Mouse (Mus musculus) liver, embryonic 13.5 days (tissue): Measurements from ENCODE around the gene Il12a. TPM values are rescaled to one million over a fixed set of nuclear protein-coding genes. Genes with fewer than 3 reads are reported as not detected.
A peak's percentile ranks its signal among the peaks of the same experiment; 100 is the strongest.

Source experiments
- ATAC-seq: fragments of 200-750 bp; cut with Nextera tagmentation; 2 replicates; pipeline ENCODE4 v1.8.0; 2017; ENCODE audit warnings: low read depth, mild to moderate bottlenecking, moderate number of reproducible peaks, moderate library complexity
- DNase-seq: peaks from one replicate; pipeline ENCODE4 v3.0.0; 2022
- H3K27ac ChIP-seq: fragments of 300-500 bp; sonication (generic); 2 replicates; pipeline ENCODE4 v1.5.1; 2015; ENCODE audit warnings: moderate library complexity, mild to moderate bottlenecking, inconsistent platforms
- H3K27me3 ChIP-seq: fragments of 300-500 bp; sonication (generic); 2 replicates; pipeline ENCODE4 v1.6.1; 2015; ENCODE audit warnings: mild to moderate bottlenecking, inconsistent platforms
- H3K36me3 ChIP-seq: fragments of 300-500 bp; sonication (generic); 2 replicates; pipeline ENCODE4 v1.6.1; 2015; ENCODE audit warnings: mild to moderate bottlenecking, inconsistent platforms
- H3K4me1 ChIP-seq: fragments of 300-500 bp; sonication (generic); replicated peaks from 2 replicates; pipeline ENCODE4 v1.6.1; 2015; ENCODE audit warnings: inconsistent platforms
- H3K4me2 ChIP-seq: fragments of 300-500 bp; sonication (generic); 2 replicates; pipeline ENCODE4 v1.6.1; 2015; ENCODE audit warnings: inconsistent platforms, mild to moderate bottlenecking, moderate library complexity
- H3K4me3 ChIP-seq: fragments of 300-500 bp; sonication (generic); replicated peaks from 2 replicates; pipeline ENCODE4 v1.5.1; 2015; ENCODE audit warnings: mild to moderate bottlenecking, inconsistent platforms
- H3K9ac ChIP-seq: fragments of 300-500 bp; sonication (generic); 2 replicates; pipeline ENCODE4 v1.6.1; 2015; ENCODE audit warnings: mild to moderate bottlenecking, inconsistent platforms
- H3K9me3 ChIP-seq: fragments of 300-500 bp; sonication (generic); replicated peaks from 2 replicates; pipeline ENCODE4 v1.6.1; 2016; ENCODE audit warnings: inconsistent platforms
- WGBS: fragments of 180-500 bp; shearing (Covaris S2); methylation state at CpG from one replicate; pipeline ENCODE4 v1.1.7; 2015; ENCODE audit not compliant: insufficient replicate concordance; 5-methylcytosine and 5-hydroxymethylcytosine counted together
- polyA plus RNA-seq: library from polyadenylated mRNA; unstranded; fragments of >200 nt; fragmentation: Nextera tagmentation; extraction: Ambion mirVana; gene quantifications from 2 replicates; pipeline ENCODE4 v1.2.1, GENCODE M21; 2015

The Il12a gene
- polyA plus RNA-seq, 1 experiment from 2014 or later = 2.7 TPM

- 0 out of 2 replicates have a peak, but pooled peaks cover 5% of the 10 kb centered on the region for H3K27me3 ChIP-seq
- no peak overlapping the region for H3K4me3 ChIP-seq
- ATAC-seq = no peak
- H3K4me1 ChIP-seq = no peaks in the 10 kb centered on the region; the same call in 1 of the 2 replicates
- no peak for DNase-seq
- no peak overlapping the region for H3K4me2 ChIP-seq
- H3K36me3 ChIP-seq = no peaks in the 10 kb centered on the region
- no peaks in the 10 kb centered on the region for H3K9me3 ChIP-seq
- 80% methylated on average over 7 of the region's 7 CpGs for WGBS
- no peak overlapping the region for H3K27ac ChIP-seq
- no peak overlapping the region for H3K9ac ChIP-seq
These were observed 1.1 kb upstream of the Il12a start for GRCm38 (mm10) chr3:68689346-68689745.

- WGBS = 33% methylated on average over 28 of the region's 28 CpGs
- peak overlapping the region; percentile 41 for H3K4me2 ChIP-seq
- 0 out of 2 replicates have a peak, but pooled peaks cover 5% of the 10 kb centered on the region for H3K27me3 ChIP-seq
- no peaks in the 10 kb centered on the region for H3K9me3 ChIP-seq
- peak overlapping the region; percentile 18 for H3K27ac ChIP-seq
- H3K36me3 ChIP-seq = no peaks in the 10 kb centered on the region
- no peak overlapping the region for H3K9ac ChIP-seq
- ATAC-seq (no peak), DNase-seq (no peak)
- peak overlapping the region; percentile 37 for H3K4me3 ChIP-seq
- H3K4me1 ChIP-seq = no peaks in the 10 kb centered on the region; the same call in 1 of the 2 replicates
These were observed 795 bp downstream of the Il12a start for GRCm38 (mm10) chr3:68691100-68691778.

- H3K9me3 ChIP-seq = no peaks in the 10 kb centered on the region
- 19% methylated on average over 7 of the region's 7 CpGs for WGBS
- DNase-seq (no peak), ATAC-seq (no peak)
- H3K27me3 ChIP-seq = 0 out of 2 replicates have a peak, but pooled peaks cover 5% of the 10 kb centered on the region
- no peak overlapping the region; the same call in 1 of the 2 replicates for H3K9ac ChIP-seq
- peak overlapping the region; percentile 18 for H3K27ac ChIP-seq
- no peaks in the 10 kb centered on the region; the same call in 1 of the 2 replicates for H3K4me1 ChIP-seq
- H3K4me3 ChIP-seq = peak overlapping the region; percentile 37; the same call in 1 of the 2 replicates
- peak overlapping the region; percentile 41 for H3K4me2 ChIP-seq
- no peaks in the 10 kb centered on the region for H3K36me3 ChIP-seq
These were observed 1.6 kb downstream of the Il12a start for GRCm38 (mm10) chr3:68691938-68692599.

GRCm38 (mm10) chr3:68692600-68693225 is 2.3 kb downstream of the Il12a start:
- Histone ChIP-seq H3K27ac (peak overlapping the region; percentile 35; the same call in 1 of the 2 replicates), H3K36me3 (no peaks in the 10 kb centered on the region), H3K4me1 (no peaks in the 10 kb centered on the region; the same call in 1 of the 2 replicates), H3K4me3 (no peak overlapping the region), H3K4me2 (peak overlapping the region; percentile 17), H3K9me3 (no peaks in the 10 kb centered on the region), H3K27me3 (0 out of 2 replicates have a peak, but pooled peaks cover 5% of the 10 kb centered on the region), H3K9ac (no peak overlapping the region; the same call in 1 of the 2 replicates)
- ATAC-seq (no peak), DNase-seq (no peak)
- 22% methylated on average over 11 of the region's 11 CpGs for WGBS

GRCm38 (mm10) chr3:68693441-68694048 is 3.1 kb downstream of the Il12a start:
- no peak overlapping the region for H3K4me3 ChIP-seq
- H3K27ac ChIP-seq = no peak overlapping the region
- no peak overlapping the region for H3K9ac ChIP-seq
- 22% methylated on average over 11 of the region's 11 CpGs for WGBS
- 0 out of 2 replicates have a peak, but pooled peaks cover 5% of the 10 kb centered on the region for H3K27me3 ChIP-seq
- H3K4me1 ChIP-seq = no peaks in the 10 kb centered on the region; the same call in 1 of the 2 replicates
- no peak for ATAC-seq
- no peaks in the 10 kb centered on the region for H3K36me3 ChIP-seq
- no peaks in the 10 kb centered on the region for H3K9me3 ChIP-seq
- 0 out of 2 replicates have a peak overlapping the region, but pooled peaks have one; percentile 17 for H3K4me2 ChIP-seq
- no peak for DNase-seq

- Histone ChIP-seq H3K4me1 (no peaks in the 10 kb centered on the region; the same call in 1 of the 2 replicates), H3K4me2 (no peak overlapping the region), H3K27ac (no peak overlapping the region), H3K4me3 (no peak overlapping the region), H3K9ac (no peak overlapping the region), H3K36me3 (no peaks in the 10 kb centered on the region), H3K27me3 (0 out of 2 replicates have a peak, but pooled peaks cover 5% of the 10 kb centered on the region), H3K9me3 (no peaks in the 10 kb centered on the region)
- no peak for DNase-seq
- no peak for ATAC-seq
- 72% methylated on average over 5 of the region's 5 CpGs for WGBS
These were observed 4.9 kb downstream of the Il12a start for GRCm38 (mm10) chr3:68695321-68695720.

- WGBS = 67% methylated on average over 3 of the region's 3 CpGs
- H3K9me3 ChIP-seq = no peaks in the 10 kb centered on the region
- no peak for DNase-seq
- no peak overlapping the region for H3K4me2 ChIP-seq
- no peaks in the 10 kb centered on the region; the same call in 1 of the 2 replicates for H3K4me1 ChIP-seq
- H3K9ac ChIP-seq = no peak overlapping the region
- no peaks in the 10 kb centered on the region for H3K36me3 ChIP-seq
- H3K27me3 ChIP-seq = 0 out of 2 replicates have a peak, but pooled peaks cover 5% of the 10 kb centered on the region
- no peak overlapping the region for H3K27ac ChIP-seq
- no peak for ATAC-seq
- H3K4me3 ChIP-seq = no peak overlapping the region
These were observed 6.2 kb downstream of the Il12a start for GRCm38 (mm10) chr3:68696495-68697200.

GRCm38 (mm10) chr3:68698601-68699000 is 8.2 kb downstream of the Il12a start:
- DNase-seq (no peak), ATAC-seq (no peak)
- Histone ChIP-seq H3K27ac (no peak overlapping the region), H3K4me3 (no peak overlapping the region), H3K9ac (no peak overlapping the region), H3K27me3 (no peaks in the 10 kb centered on the region), H3K36me3 (no peaks in the 10 kb centered on the region), H3K4me2 (no peak overlapping the region), H3K9me3 (no peaks in the 10 kb centered on the region), H3K4me1 (no peaks in the 10 kb centered on the region)
- WGBS = 74% methylated on average over 3 of the region's 3 CpGs

GRCm38 (mm10) chr3:68700091-68700490 is 9.6 kb downstream of the Il12a start:
- Histone ChIP-seq H3K4me1 (0 out of 2 replicates have a peak, but pooled peaks cover 2% of the 10 kb centered on the region), H3K27ac (no peak overlapping the region), H3K27me3 (no peaks in the 10 kb centered on the region), H3K4me2 (no peak overlapping the region), H3K9me3 (no peaks in the 10 kb centered on the region), H3K4me3 (no peak overlapping the region), H3K9ac (no peak overlapping the region), H3K36me3 (no peaks in the 10 kb centered on the region)
- no peak for DNase-seq
- ATAC-seq = no peak
- 62% methylated on average over 4 of the region's 4 CpGs for WGBS

- H3K27me3 ChIP-seq = no peaks in the 10 kb centered on the region
- H3K4me2 ChIP-seq = no peak overlapping the region
- DNase-seq = no peak
- peaks cover 3% of the 10 kb centered on the region; the same call in 1 of the 2 replicates for H3K4me1 ChIP-seq
- H3K9me3 ChIP-seq = no peaks in the 10 kb centered on the region
- 63% methylated on average over 10 of the region's 10 CpGs for WGBS
- no peak overlapping the region for H3K4me3 ChIP-seq
- H3K36me3 ChIP-seq = no peaks in the 10 kb centered on the region
- no peak overlapping the region for H3K27ac ChIP-seq
- no peak for ATAC-seq
- no peak overlapping the region for H3K9ac ChIP-seq
These were observed 15.9 kb downstream of the Il12a start for GRCm38 (mm10) chr3:68706307-68706706.
